Mouse (Mus musculus) lung, postnatal 0 days (tissue): ENCODE measurements around the gene Pcsk6.
"Not testable (repeated sequence)": the region's sequence is repeated elsewhere in the genome, so short reads cannot be mapped to it uniquely, and the experiment has no call there.

ENCODE experiments used
- CTCF ChIP-seq: IDR thresholded peaks from 2 replicates; pipeline ENCODE4 v1.5.1; 2016; ENCODE audit warnings: antibody characterized with exemption, mild to moderate bottlenecking
- EP300 ChIP-seq: IDR thresholded peaks from 2 replicates; pipeline ENCODE4 v1.6.1; 2016; ENCODE audit warnings: antibody characterized with exemption, mild to moderate bottlenecking, control low read depth

- TF ChIP-seq CTCF = 0 out of 2 replicates have a peak, but pooled peaks have one; percentile 4
- TF ChIP-seq EP300 = not testable (repeated sequence)
These were observed 39.6 kb upstream of the Pcsk6 start for GRCm38 (mm10) chr7:65821901-65822300.
